In the genomic region with DNA sequence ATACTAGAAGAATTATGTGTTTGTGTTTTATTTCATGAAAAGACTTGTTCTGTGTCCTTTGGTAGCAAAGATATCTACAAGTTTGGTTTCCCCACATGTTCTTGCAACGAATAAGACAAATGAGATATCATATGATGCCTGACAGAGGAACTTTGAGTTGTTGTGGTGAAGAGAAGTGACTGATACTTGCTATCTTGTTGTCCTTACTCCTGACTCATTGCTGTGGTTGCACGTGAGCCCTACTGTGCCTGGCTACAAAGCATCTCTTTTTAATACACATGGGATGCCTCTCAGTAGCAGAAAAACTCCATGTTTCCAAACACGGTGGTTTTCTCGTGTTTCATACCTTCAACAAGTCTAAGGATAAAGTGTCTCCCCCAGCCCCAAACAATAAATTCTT, we compare ENCODE assay signal across 33 mouse cellular contexts.
"Had no signal": no experiment of that assay in that cellular context is flagged by ENCODE, and none has a peak within 500 bp of the region (broad histone marks: within the 10 kb centered on the region; RNA-seq: fewer than 3 reads in every experiment).

No protein-coding gene starts in this region.

- H3K4me2 ChIP-seq: heart, embryonic 13.5 days; heart, embryonic 15.5 days; hindbrain, embryonic 12.5 days; hindbrain, embryonic 13.5 days; hindbrain, embryonic 14.5 days; hindbrain, embryonic 15.5 days; intestine, embryonic 15.5 days; kidney, embryonic 15.5 days had no signal

- H3K4me1 ChIP-seq: heart, embryonic 15.5 days; hindbrain, embryonic 10.5 days; hindbrain, embryonic 12.5 days; hindbrain, embryonic 13.5 days; hindbrain, embryonic 15.5 days; intestine, embryonic 15.5 days; kidney, embryonic 15.5 days had no signal

- H3K9me3 ChIP-seq: heart, embryonic 13.5 days; heart, embryonic 15.5 days; hindbrain, embryonic 10.5 days; hindbrain, embryonic 12.5 days; hindbrain, embryonic 13.5 days; hindbrain, embryonic 15.5 days; intestine, embryonic 15.5 days; kidney, embryonic 15.5 days had no signal

- H3K4me3 ChIP-seq: heart, embryonic 13.5 days; heart, embryonic 15.5 days; hindbrain, embryonic 10.5 days; hindbrain, embryonic 12.5 days; hindbrain, embryonic 13.5 days; hindbrain, embryonic 15.5 days; intestine, embryonic 15.5 days; kidney, embryonic 15.5 days; layer of hippocampus, adult 2 months; left cerebral cortex, adult 2 months had no signal

- H3K36me3 ChIP-seq: heart, embryonic 13.5 days; heart, embryonic 15.5 days; hindbrain, embryonic 10.5 days; hindbrain, embryonic 12.5 days; hindbrain, embryonic 13.5 days; hindbrain, embryonic 15.5 days; intestine, embryonic 15.5 days; kidney, embryonic 15.5 days had no signal

- DNase-seq: heart, postnatal 10 days; heart, postnatal 14 days; heart, postnatal 36 days; heart, postnatal 4 days; kidney, adult 11 months; kidney, adult 18-20 months; kidney, adult 2 months; kidney, adult 8-10 months; kidney, adult 9 months; kidney, postnatal 10 days; kidney, postnatal 14 days; kidney, postnatal 25 days; kidney, postnatal 36 days; kidney, postnatal 4 days; layer of hippocampus, adult 9-11 months; layer of hippocampus, postnatal 36 days had no signal

- ATAC-seq: hindbrain, embryonic 16.5 days; hindbrain, postnatal 0 days; inflammation-experienced regulatory T-cells, adult 6 months; intestine, embryonic 15.5 days; intestine, embryonic 16.5 days; intestine, postnatal 0 days had no signal

- H3K9ac ChIP-seq: heart, embryonic 13.5 days; heart, embryonic 15.5 days; hindbrain, embryonic 12.5 days; hindbrain, embryonic 13.5 days; hindbrain, embryonic 14.5 days; hindbrain, embryonic 15.5 days; intestine, embryonic 15.5 days; kidney, embryonic 15.5 days had no signal

- H3K27me3 ChIP-seq: heart, embryonic 13.5 days; hindbrain, embryonic 12.5 days; hindbrain, embryonic 13.5 days; hindbrain, embryonic 15.5 days; intestine, embryonic 15.5 days; kidney, embryonic 15.5 days had no signal

- H3K27ac ChIP-seq: heart, embryonic 13.5 days; heart, embryonic 15.5 days; hindbrain, embryonic 10.5 days; hindbrain, embryonic 12.5 days; hindbrain, embryonic 13.5 days; hindbrain, embryonic 14.5 days; hindbrain, embryonic 15.5 days; hindbrain, postnatal 0 days; intestine, embryonic 15.5 days; kidney, embryonic 15.5 days; kidney, postnatal 0 days; layer of hippocampus, adult 2 months; left cerebral cortex, adult 2 months had no signal
